Mouse (Mus musculus) limb, embryonic 11.5 days (tissue): ENCODE measurements around the gene Tut4. TPM values are rescaled to one million over a fixed set of nuclear protein-coding genes. Genes with fewer than 3 reads are reported as not detected.

Source experiments
- ATAC-seq: fragments of 200-750 bp; cut with Nextera tagmentation; 2 replicates; pipeline ENCODE4 v1.8.0; 2017; ENCODE audit warnings: low read depth; ENCODE audit not compliant: insufficient number of reproducible peaks, low FRiP score, low TSS enrichment
- DNase-seq: peaks from one replicate; pipeline ENCODE4 v3.0.0-alpha.2; 2015; ENCODE audit warnings: low spot score
- H3K27ac ChIP-seq: fragments of 300-500 bp; sonication (generic); replicated peaks from 2 replicates; pipeline ENCODE4 v1.5.1; 2014; ENCODE audit warnings: low read depth, mild to moderate bottlenecking, low read length
- H3K27me3 ChIP-seq: fragments of 300-500 bp; sonication (generic); 2 replicates; pipeline ENCODE4 v1.6.1; 2014; ENCODE audit warnings: mild to moderate bottlenecking, low read length, mixed read lengths; ENCODE audit not compliant: control insufficient read depth, insufficient read depth
- H3K36me3 ChIP-seq: fragments of 300-500 bp; sonication (generic); 2 replicates; pipeline ENCODE4 v1.6.1; 2014; ENCODE audit warnings: mild to moderate bottlenecking, low read length, moderate library complexity, mixed read lengths; ENCODE audit not compliant: control insufficient read depth, insufficient read depth
- H3K4me1 ChIP-seq: fragments of 300-500 bp; sonication (generic); 2 replicates; pipeline ENCODE4 v1.6.1; 2014; ENCODE audit warnings: low read length, mixed read lengths; ENCODE audit not compliant: control insufficient read depth, insufficient read depth
- H3K4me2 ChIP-seq: fragments of 300-500 bp; sonication (generic); 2 replicates; pipeline ENCODE4 v1.6.1; 2014; ENCODE audit warnings: low read depth, mild to moderate bottlenecking, moderate library complexity; ENCODE audit not compliant: severe bottlenecking
- H3K4me3 ChIP-seq: fragments of 300-500 bp; sonication (generic); 2 replicates; pipeline ENCODE4 v1.5.1; 2014; ENCODE audit warnings: low read depth, low read length
- H3K9ac ChIP-seq: fragments of 300-500 bp; sonication (generic); 2 replicates; pipeline ENCODE4 v1.6.1; 2014; ENCODE audit warnings: mild to moderate bottlenecking, low read length
- H3K9me3 ChIP-seq: fragments of 300-500 bp; sonication (generic); 2 replicates; pipeline ENCODE4 v1.6.1; 2016; ENCODE audit warnings: low read length; ENCODE audit not compliant: control insufficient read depth
- WGBS: fragments of 180-500 bp; shearing (Covaris S2); extraction: QIAGEN DNeasy Blood & Tissue Kit; methylation state at CpG from one replicate; pipeline ENCODE4 v1.1.7; 2014; 5-methylcytosine and 5-hydroxymethylcytosine counted together
- polyA plus RNA-seq: library from polyadenylated mRNA; unstranded; fragments of >200 nt; fragmentation: Nextera tagmentation; extraction: Ambion mirVana; gene quantifications from 2 replicates; pipeline ENCODE4 v1.2.1, GENCODE M21; 2014

Tut4 gene
- polyA plus RNA-seq, 1 experiment from 2014 or later = 125 TPM

DNA sequence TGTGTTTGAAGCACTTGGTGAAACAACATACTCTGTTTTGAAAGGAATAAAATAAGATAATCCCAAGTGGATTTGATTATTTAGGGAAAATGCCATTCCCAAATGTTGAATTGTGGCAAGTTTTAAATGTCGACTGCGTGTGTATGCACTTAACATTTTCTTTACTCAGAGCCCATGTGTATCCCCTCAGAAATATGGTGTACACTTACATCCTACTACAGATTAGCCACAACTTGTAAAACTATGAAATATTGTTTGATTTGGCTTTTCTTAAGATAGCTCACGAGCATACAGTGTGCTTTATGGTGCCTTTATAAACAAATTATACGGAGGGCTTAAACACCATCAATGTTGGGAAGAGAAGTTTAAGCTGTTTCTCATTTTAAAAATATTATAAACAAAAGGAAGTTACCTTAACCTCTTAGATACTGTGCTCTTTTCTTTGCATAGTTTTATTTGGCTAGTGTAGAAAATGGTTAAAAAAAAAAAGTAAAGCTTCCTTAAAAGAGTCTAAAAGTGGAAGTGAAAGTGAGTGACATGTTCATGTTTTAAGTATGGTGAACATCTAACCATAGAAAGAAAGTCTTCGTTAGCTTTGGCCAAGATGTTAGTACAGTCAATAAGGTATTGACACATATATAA lies 2.2 kb downstream of the Tut4 start:
- Histone ChIP-seq H3K9ac (no peak overlapping the region), H3K4me1 (peaks cover 7% of the 10 kb centered on the region), H3K9me3 (no peaks in the 10 kb centered on the region), H3K4me2 (peak overlapping the region; percentile 86), H3K4me3 (peak overlapping the region; percentile 98), H3K36me3 (peaks cover 2% of the 10 kb centered on the region; the same call in 1 of the 2 replicates), H3K27me3 (no peaks in the 10 kb centered on the region), H3K27ac (no peak overlapping the region)
- ATAC-seq (no peak), DNase-seq (no peak)
- WGBS = 62% methylated on average over 5 of the region's 5 CpGs

DNA sequence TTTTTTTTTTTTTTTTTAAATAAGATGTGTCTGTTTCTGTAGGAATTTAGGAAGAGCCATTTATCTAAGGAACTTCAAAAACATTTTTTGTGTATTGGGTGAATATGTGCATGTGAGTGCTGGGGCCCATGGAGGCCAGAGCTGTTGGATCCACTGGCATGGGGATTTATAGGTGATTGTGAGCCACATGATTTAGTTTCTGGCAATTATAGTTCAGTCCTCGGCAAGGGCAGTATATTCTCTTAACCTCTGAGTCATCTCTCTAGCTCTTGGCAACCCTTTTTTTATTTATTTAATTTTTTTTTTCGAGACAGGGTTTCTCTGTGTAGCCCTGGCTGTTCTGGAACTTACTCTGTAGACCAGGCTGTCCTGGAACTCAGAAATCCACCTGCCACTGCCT lies 14.4 kb downstream of the Tut4 start:
- DNase-seq (no peak), ATAC-seq (no peak)
- no peaks in the 10 kb centered on the region for H3K4me1 ChIP-seq
- no peaks in the 10 kb centered on the region for H3K36me3 ChIP-seq
- H3K27ac ChIP-seq = no peak overlapping the region
- H3K4me2 ChIP-seq = no peak overlapping the region
- H3K9me3 ChIP-seq = no peaks in the 10 kb centered on the region
- no peaks in the 10 kb centered on the region for H3K27me3 ChIP-seq
- H3K4me3 ChIP-seq = no peak overlapping the region
- H3K9ac ChIP-seq = no peak overlapping the region
- WGBS = 88% methylated on average over 2 of the region's 2 CpGs

DNA sequence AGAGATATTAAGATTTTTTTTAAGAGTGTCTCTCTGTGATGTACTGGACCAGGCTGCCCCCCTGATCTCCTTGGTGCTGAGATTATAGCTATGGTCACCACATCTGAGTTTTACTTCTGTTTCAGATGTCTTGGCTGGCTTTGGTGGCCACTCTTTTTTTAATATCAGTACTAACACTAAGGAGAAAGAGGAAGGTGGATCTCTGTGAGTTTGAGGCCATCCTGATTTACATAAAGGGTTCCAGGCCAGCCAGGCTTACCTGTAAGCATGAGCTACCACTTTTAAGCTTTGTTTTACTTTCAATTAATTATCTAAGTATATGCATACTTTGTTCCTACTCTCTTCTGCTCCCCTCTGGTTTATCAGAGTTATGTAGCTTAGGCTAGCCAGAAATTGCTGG lies 23.6 kb downstream of the Tut4 start:
- no peak for DNase-seq
- Histone ChIP-seq H3K4me3 (no peak overlapping the region), H3K4me2 (no peak overlapping the region), H3K9ac (no peak overlapping the region), H3K4me1 (no peaks in the 10 kb centered on the region), H3K9me3 (no peaks in the 10 kb centered on the region), H3K36me3 (peaks cover 16% of the 10 kb centered on the region), H3K27ac (no peak overlapping the region), H3K27me3 (no peaks in the 10 kb centered on the region)
- ATAC-seq = no peak

DNA sequence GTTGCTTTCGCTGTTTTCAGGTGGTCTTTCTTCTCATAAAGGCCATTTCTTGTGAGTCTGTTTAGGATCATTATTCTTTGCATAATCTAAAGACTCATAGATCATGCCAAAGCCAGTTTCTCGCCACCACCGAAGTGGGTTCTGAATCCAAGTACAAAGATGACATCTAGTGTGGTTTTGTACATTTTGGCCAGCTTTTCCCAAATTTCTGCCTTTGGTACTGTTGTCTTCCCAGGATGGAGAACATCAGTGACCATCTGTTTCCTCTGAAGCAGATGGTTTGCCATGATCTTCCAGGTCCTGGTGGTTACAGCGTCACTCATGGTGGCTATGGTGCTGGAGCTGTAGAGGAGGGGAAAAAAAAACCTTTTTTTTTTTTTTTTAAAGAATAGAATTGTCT lies 25.0 kb downstream of the Tut4 start:
- Histone ChIP-seq H3K27me3 (no peaks in the 10 kb centered on the region), H3K27ac (no peak overlapping the region), H3K9me3 (no peaks in the 10 kb centered on the region), H3K36me3 (peaks cover 16% of the 10 kb centered on the region), H3K4me2 (no peak overlapping the region), H3K4me3 (no peak overlapping the region), H3K9ac (no peak overlapping the region), H3K4me1 (no peaks in the 10 kb centered on the region)
- DNase-seq (no peak), ATAC-seq (no peak)
- WGBS = 94% methylated on average over 4 of the region's 4 CpGs

DNA sequence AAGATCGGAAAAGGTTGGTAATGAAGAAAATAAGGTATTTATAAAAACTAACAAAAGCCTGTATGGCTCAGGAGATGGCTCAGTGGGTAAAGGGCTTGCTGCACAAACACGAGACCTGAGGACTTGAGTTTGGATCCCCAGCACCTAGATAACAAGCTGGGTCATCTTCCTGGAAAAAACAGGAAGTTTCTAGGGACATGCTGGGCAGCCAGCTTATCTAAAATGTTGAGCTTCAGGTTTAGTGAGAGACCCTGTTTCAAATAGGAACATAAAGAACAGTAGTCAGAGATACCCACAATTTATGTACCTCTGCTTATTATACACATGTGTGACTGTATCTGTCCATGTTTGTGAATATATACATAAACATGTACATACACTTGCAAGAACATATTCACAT lies 43.8 kb downstream of the Tut4 start:
- ATAC-seq (no peak), DNase-seq (no peak)
- Histone ChIP-seq H3K9me3 (no peaks in the 10 kb centered on the region), H3K27ac (no peak overlapping the region), H3K4me2 (no peak overlapping the region), H3K4me1 (no peaks in the 10 kb centered on the region), H3K27me3 (no peaks in the 10 kb centered on the region), H3K9ac (no peak overlapping the region), H3K36me3 (peaks cover 5% of the 10 kb centered on the region; the same call in 1 of the 2 replicates), H3K4me3 (no peak overlapping the region)
- WGBS = over 99% methylated on average over 2 of the region's 2 CpGs

DNA sequence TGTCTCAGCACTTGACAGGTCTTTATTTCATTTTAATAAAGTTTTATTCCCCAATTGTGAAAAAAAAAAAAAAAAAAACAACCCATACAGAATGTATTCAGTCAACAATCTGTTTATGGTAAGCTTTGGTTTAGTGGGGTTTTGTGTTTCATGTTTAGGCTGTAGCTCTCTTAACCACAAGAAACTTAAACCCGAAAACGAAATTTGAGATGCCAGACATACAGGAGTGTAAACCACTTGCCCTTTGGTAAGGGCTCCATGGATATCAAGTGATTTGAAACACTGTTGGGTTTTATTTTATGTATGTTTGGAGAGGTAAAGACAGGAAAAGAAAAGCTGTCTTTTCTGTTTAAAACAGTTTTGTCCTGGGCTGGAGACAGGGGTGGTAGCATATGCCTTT lies 80.5 kb downstream of the Tut4 start:
- Histone ChIP-seq H3K4me1 (no peaks in the 10 kb centered on the region), H3K27ac (no peak overlapping the region), H3K27me3 (no peaks in the 10 kb centered on the region), H3K9me3 (no peaks in the 10 kb centered on the region), H3K9ac (no peak overlapping the region), H3K4me2 (no peak overlapping the region), H3K36me3 (peaks cover 4% of the 10 kb centered on the region; the same call in 1 of the 2 replicates), H3K4me3 (no peak overlapping the region)
- no peak for DNase-seq
- ATAC-seq = no peak
- WGBS = 92% methylated on average over 2 of the region's 2 CpGs

DNA sequence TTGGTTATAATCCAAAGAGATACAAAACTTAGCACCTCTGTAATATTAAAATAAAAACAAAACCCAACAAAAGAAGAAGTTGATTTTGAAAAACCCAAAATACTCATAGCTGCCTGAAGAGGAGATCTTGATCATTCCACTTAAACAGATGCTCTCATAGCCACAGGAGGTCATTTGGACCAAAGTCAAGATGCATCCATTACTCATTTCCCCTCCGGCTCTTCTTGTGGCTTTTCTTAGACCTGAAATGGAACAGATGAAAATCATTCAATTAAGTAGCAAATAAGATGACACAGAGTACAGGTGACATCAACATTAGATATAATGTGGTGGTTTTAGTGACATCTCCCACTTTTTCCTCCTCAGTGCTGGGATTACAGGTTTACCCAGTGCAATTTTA lies 105.8 kb downstream of the Tut4 start:
- WGBS = 94% methylated on average over 1 of the region's 1 CpGs
- H3K4me1 ChIP-seq = no peaks in the 10 kb centered on the region
- no peak overlapping the region for H3K4me3 ChIP-seq
- peaks cover 10% of the 10 kb centered on the region; the same call in 1 of the 2 replicates for H3K36me3 ChIP-seq
- H3K9ac ChIP-seq = no peak overlapping the region
- DNase-seq (no peak), ATAC-seq (no peak)
- no peak overlapping the region for H3K4me2 ChIP-seq
- H3K27me3 ChIP-seq = no peaks in the 10 kb centered on the region
- H3K27ac ChIP-seq = no peak overlapping the region
- no peaks in the 10 kb centered on the region for H3K9me3 ChIP-seq

DNA sequence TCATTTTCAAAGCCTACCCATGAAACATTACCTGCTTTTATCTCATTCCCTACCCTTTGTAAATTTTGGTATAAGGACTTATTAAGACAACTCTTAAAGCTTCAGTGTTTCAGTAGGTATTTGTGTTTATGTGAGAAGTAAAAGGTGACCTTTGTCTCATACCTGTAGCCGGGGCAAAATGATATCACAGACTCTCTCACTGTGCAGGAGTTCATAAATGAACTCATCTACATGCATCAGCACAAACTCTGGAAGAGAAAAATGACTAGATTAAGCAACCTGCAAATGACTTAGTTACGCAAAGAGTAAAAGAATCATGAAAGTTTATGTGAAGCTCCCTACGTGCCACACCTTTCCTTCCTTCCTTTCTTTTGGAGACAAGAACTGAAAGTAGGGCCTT lies 113.4 kb downstream of the Tut4 start:
- H3K4me1 ChIP-seq = 0 out of 2 replicates have a peak, but pooled peaks cover 1% of the 10 kb centered on the region
- no peak overlapping the region for H3K27ac ChIP-seq
- no peaks in the 10 kb centered on the region for H3K27me3 ChIP-seq
- ATAC-seq (no peak), DNase-seq (no peak)
- no peaks in the 10 kb centered on the region for H3K9me3 ChIP-seq
- no peak overlapping the region for H3K9ac ChIP-seq
- peaks cover 16% of the 10 kb centered on the region for H3K36me3 ChIP-seq
- no peak overlapping the region for H3K4me2 ChIP-seq
- no peak overlapping the region for H3K4me3 ChIP-seq
- 98% methylated on average over 3 of the region's 3 CpGs for WGBS
